Mouse (Mus musculus) midbrain, postnatal 0 days (tissue): ENCODE measurements around the gene Xrn1. TPM values are rescaled to one million over a fixed set of nuclear protein-coding genes. Genes with fewer than 3 reads are reported as not detected.

Source experiments
- ATAC-seq: fragments of 200-750 bp; cut with Nextera tagmentation; 2 replicates; pipeline ENCODE4 v1.8.0; 2017; ENCODE audit warnings: moderate number of reproducible peaks, mild to moderate bottlenecking, moderate TSS enrichment, moderate library complexity; ENCODE audit not compliant: low FRiP score
- DNase-seq: peaks from one replicate; pipeline ENCODE4 v3.0.0-alpha.2; 2015; ENCODE audit warnings: low spot score
- H3K27ac ChIP-seq: fragments of 300-500 bp; sonication (generic); 2 replicates; pipeline ENCODE4 v1.5.1; 2014; ENCODE audit warnings: low read depth, mild to moderate bottlenecking, low read length, mixed read lengths
- H3K27me3 ChIP-seq: fragments of 300-500 bp; sonication (generic); 2 replicates; pipeline ENCODE4 v1.6.1; 2014; ENCODE audit warnings: low read length, control low read depth, mixed read lengths; ENCODE audit not compliant: insufficient read depth
- H3K36me3 ChIP-seq: fragments of 300-500 bp; sonication (generic); 2 replicates; pipeline ENCODE4 v1.6.1; 2014; ENCODE audit warnings: low read length, control low read depth, mixed read lengths; ENCODE audit not compliant: insufficient read depth
- H3K4me1 ChIP-seq: fragments of 300-500 bp; sonication (generic); 2 replicates; pipeline ENCODE4 v1.6.1; 2014; ENCODE audit warnings: mild to moderate bottlenecking, control low read depth, antibody characterized with exemption, low read length, mixed read lengths; ENCODE audit not compliant: insufficient read depth
- H3K4me2 ChIP-seq: fragments of 300-500 bp; sonication (generic); 2 replicates; pipeline ENCODE4 v1.6.1; 2014; ENCODE audit warnings: low read depth, mild to moderate bottlenecking, low read length, mixed read lengths; ENCODE audit not compliant: poor library complexity, severe bottlenecking
- H3K4me3 ChIP-seq: fragments of 300-500 bp; sonication (generic); 2 replicates; pipeline ENCODE4 v1.5.1; 2014; ENCODE audit warnings: low read depth, mild to moderate bottlenecking, low read length, moderate library complexity
- H3K9ac ChIP-seq: fragments of 300-500 bp; sonication (generic); replicated peaks from 2 replicates; pipeline ENCODE4 v1.6.1; 2014; ENCODE audit warnings: mild to moderate bottlenecking, low read length, moderate library complexity, mixed read lengths; ENCODE audit not compliant: poor library complexity, severe bottlenecking
- H3K9me3 ChIP-seq: fragments of 300-500 bp; sonication (generic); 2 replicates; pipeline ENCODE4 v1.6.1; 2016; ENCODE audit warnings: low read length, control low read depth
- CTCF ChIP-seq: IDR thresholded peaks from 2 replicates; pipeline ENCODE4 v1.5.1; 2016; ENCODE audit warnings: antibody characterized with exemption, mild to moderate bottlenecking
- WGBS: fragments of 180-500 bp; shearing (Covaris S2); extraction: QIAGEN DNeasy Blood & Tissue Kit; methylation state at CpG from one replicate; pipeline ENCODE4 v1.1.7; 2014; 5-methylcytosine and 5-hydroxymethylcytosine counted together
- polyA plus RNA-seq: library from polyadenylated mRNA; unstranded; fragments of >200 nt; fragmentation: Nextera tagmentation; extraction: Ambion mirVana; gene quantifications from 2 replicates; pipeline ENCODE4 v1.2.1, GENCODE M21; 2015
- total RNA-seq: library from RNA; depleted of rRNA; stranded (reverse); fragments of >200 nt; gene quantifications from 2 replicates; pipeline ENCODE4 v1.2.3, GENCODE M21; 2014; rRNA removed

Xrn1 gene
- total and polyA plus RNA-seq, 2 experiments from 2014 or later, result 15.7 to 18.4 TPM

GRCm38 (mm10) chr9:96093221-96093620 lies 138.7 kb downstream of the Xrn1 start:
- Histone ChIP-seq H3K9me3 (no peaks in the 10 kb centered on the region), H3K4me2 (no peak overlapping the region), H3K27ac (no peak overlapping the region), H3K27me3 (no peaks in the 10 kb centered on the region), H3K36me3 (no peaks in the 10 kb centered on the region), H3K4me1 (no peaks in the 10 kb centered on the region), H3K9ac (no peak overlapping the region), H3K4me3 (no peak overlapping the region)
- 83% methylated on average over 1 of the region's 1 CpGs for WGBS
- DNase-seq (no peak), ATAC-seq (no peak)
- no peak for TF ChIP-seq CTCF

DNA sequence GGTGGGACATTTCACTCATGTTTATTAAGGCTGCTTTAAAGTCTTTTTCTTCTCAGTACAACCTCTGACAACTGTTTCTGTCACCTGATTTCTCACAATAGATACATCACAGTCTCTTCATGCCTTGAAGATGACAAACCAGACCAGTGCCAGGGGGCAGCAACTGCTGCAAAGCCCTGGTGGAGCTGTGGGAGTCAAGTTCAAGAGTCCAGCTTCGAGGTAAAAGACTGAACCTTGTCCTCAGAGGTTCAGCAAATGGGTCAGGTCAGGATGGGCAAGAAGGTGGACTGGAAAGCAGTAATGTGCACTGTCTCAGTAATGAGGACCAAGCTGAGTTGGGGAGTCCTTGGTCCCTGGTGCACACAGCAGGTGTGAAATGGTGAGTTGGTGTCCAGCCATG lies 139.8 kb downstream of the Xrn1 start:
- ATAC-seq, result no peak
- H3K27ac ChIP-seq, result no peak overlapping the region
- 34% methylated on average over 1 of the region's 1 CpGs for WGBS
- peaks cover 4% of the 10 kb centered on the region; the same call in 1 of the 2 replicates for H3K9me3 ChIP-seq
- H3K27me3 ChIP-seq, result no peaks in the 10 kb centered on the region
- no peak overlapping the region for H3K4me2 ChIP-seq
- no peak for DNase-seq
- no peak overlapping the region for H3K9ac ChIP-seq
- TF ChIP-seq CTCF, result no peak
- H3K36me3 ChIP-seq, result no peaks in the 10 kb centered on the region
- H3K4me3 ChIP-seq, result no peak overlapping the region
- no peaks in the 10 kb centered on the region for H3K4me1 ChIP-seq

GRCm38 (mm10) chr9:96095192-96095591 lies 140.6 kb downstream of the Xrn1 start:
- Histone ChIP-seq H3K27ac (no peak overlapping the region), H3K4me2 (no peak overlapping the region), H3K4me3 (no peak overlapping the region), H3K9ac (no peak overlapping the region), H3K4me1 (no peaks in the 10 kb centered on the region), H3K36me3 (no peaks in the 10 kb centered on the region), H3K9me3 (peaks cover 12% of the 10 kb centered on the region; the same call in 1 of the 2 replicates), H3K27me3 (no peaks in the 10 kb centered on the region)
- 96% methylated on average over 1 of the region's 1 CpGs for WGBS
- ATAC-seq (no peak), DNase-seq (no peak)
- TF ChIP-seq CTCF, result no peak

DNA sequence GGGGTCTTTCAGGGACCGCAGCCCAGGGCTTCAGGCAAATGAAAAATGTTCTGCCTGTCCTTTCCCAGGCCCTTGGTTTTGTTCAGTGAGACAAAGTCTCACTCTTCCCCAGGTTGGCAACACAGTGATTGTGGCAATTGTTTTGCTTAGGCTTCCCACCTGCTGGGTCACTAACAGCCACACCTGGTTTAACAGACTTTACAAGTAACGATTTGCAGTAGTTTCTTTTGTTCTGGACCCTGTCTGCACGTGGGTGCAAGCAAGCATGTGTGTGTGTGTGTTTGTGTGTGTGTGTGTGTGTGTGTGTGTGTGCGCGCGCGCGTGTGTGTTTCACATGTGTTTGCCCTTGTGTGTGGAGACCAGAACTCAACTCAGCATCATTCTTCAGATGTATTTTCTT lies 148.3 kb downstream of the Xrn1 start:
- WGBS, result 86% methylated on average over 8 of the region's 8 CpGs
- H3K9ac ChIP-seq, result no peak overlapping the region
- H3K27me3 ChIP-seq, result no peaks in the 10 kb centered on the region
- DNase-seq (no peak), ATAC-seq (no peak)
- no peak overlapping the region for H3K27ac ChIP-seq
- H3K4me3 ChIP-seq, result no peak overlapping the region
- H3K4me2 ChIP-seq, result no peak overlapping the region
- TF ChIP-seq CTCF, result no peak
- peaks cover 12% of the 10 kb centered on the region; the same call in 1 of the 2 replicates for H3K9me3 ChIP-seq
- H3K36me3 ChIP-seq, result no peaks in the 10 kb centered on the region
- H3K4me1 ChIP-seq, result no peaks in the 10 kb centered on the region

Other genes starting within 250 kb of the Xrn1 start
- 22.3 and 25.0 TPM in 2 replicates for gene Trpc1, start 204.4 kb upstream of the Xrn1 start, total RNA-seq
- 5.4 and 7.1 TPM in 2 replicates for gene Trpc1, start 204.4 kb upstream of the Xrn1 start, polyA plus RNA-seq
- 0.77 and 1.8 TPM in 2 replicates for gene Pls1, start 109.4 kb upstream of the Xrn1 start, total RNA-seq
- gene Pls1, start 109.4 kb upstream of the Xrn1 start, polyA plus RNA-seq, result 2.2 and 2.9 TPM in 2 replicates
- gene Atr, start 97.2 kb upstream of the Xrn1 start, total RNA-seq, result 22.9 and 23.0 TPM in 2 replicates
- 5.6 and 6.6 TPM in 2 replicates for gene Atr, start 97.2 kb upstream of the Xrn1 start, polyA plus RNA-seq
- gene Gk5, start 164.6 kb downstream of the Xrn1 start, total RNA-seq, result 6.3 and 7.4 TPM in 2 replicates
- 1.9 and 2.2 TPM in 2 replicates for gene Gk5, start 164.6 kb downstream of the Xrn1 start, polyA plus RNA-seq
- gene Tfdp2, start 241.5 kb downstream of the Xrn1 start, total RNA-seq, result 14.0 and 15.7 TPM in 2 replicates
- 12.4 and 13.5 TPM in 2 replicates for gene Tfdp2, start 241.5 kb downstream of the Xrn1 start, polyA plus RNA-seq